Mouse (Mus musculus): Measurements from ENCODE around the gene Ermp1.

Ermp1 gene

DNA sequence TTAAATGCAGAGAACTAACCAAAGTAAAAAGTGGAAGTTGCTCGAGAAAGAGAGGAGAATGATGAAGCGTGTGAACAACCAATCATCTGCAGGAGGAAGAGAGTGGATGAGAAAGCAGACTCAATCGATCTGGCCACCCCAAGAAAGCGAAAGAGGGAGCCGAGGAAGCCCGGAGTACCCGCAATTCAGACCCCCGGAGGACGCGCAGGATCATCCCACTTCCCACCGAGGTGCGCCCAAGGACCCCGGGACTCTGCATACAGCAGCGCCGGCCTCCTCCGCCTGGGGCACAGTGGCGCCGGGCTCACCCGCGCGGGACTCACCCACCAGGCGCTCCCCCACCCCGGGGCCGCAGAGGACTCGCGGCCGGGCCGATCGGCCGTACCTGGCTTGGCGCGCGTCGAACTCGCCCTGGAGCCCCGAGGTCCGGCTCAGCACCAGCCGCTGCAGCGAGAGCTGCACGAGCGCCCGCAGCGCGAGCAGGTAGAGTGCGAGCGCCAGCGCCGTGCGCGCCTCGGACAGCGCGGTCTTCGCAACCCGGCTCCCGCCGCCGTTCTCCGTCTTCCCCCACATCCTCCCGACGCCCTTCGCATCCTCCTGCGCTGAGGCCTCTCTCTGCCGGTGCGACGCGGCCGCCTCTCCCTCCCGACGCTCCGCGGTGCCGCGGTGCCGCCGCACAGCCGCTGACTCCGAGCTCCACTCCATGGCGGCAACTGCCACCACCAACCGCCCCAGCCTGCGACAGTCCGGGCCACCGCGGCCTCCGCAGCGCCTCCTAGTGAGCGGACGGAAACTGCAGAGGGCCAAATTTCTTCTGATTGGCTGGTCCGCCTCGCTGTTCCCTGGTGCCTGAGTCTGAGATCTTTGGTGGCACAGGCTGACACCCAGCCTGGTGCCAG lies at the start of gene Ermp1:
Gene Ermp1 (minus strand): TSS at position 765 of the 899 bp plus-strand sequence.
- DNase-seq: peak; percentile 97

DNA sequence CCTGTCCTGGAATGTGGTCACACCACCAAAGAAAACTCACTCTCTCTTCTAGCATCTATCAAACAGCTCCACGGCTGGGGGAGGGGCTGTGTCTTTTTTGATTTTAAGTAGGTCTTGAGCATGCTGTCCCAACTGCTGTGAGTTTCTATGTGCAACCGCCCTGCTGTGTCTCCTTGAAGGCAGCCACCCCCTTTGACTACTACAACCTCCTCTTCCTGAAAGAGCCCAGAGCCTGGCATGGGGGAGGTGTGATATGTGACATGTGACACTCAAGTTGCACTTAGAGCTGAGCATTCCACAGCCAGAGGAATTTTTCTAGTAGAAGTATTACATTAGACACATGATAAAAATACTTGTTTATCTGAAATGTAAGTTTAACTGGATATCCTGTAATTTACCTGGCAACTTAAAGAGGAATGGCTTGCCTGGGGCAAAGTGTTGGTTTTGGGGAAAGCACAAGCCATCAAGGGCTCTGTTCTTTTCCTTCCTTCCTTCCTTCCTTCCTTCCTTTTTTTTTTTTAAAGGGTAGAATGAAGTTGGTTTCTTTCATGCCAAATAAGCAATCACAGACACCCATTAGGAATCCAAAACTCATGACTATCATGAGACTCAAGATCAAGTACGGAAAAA lies 49.1 kb upstream of the Ermp1 start, which contains the start of gene Mlana:
Gene Mlana (plus strand): TSS at position 580 of the 630 bp plus-strand sequence.
- no peak for DNase-seq

DNA sequence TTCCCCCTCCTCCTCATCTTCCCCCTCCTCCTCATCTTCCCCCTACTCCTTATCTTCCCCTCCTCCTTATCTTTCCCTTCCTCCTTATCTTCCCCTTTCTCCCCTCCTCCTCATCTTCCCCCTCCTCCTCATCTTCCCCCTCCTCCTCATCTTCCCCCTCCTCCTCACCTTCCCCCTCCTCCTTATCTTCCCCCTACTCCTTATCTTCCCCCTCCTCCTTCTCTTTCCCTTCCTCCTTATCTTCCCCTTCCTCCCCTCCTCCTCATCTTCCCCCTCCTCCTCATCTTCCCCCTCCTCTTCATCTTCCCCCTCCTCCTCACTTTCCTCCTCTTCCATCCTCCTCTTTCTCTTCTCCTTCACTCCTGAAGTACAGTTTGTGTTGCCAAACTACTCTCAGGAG lies 48.6 kb upstream of the Ermp1 start:
- no peak for DNase-seq

- no peak for DNase-seq
Observed at GRCm38 (mm10) chr19:29696309-29696708, 48.1 kb upstream of the Ermp1 start.

DNA sequence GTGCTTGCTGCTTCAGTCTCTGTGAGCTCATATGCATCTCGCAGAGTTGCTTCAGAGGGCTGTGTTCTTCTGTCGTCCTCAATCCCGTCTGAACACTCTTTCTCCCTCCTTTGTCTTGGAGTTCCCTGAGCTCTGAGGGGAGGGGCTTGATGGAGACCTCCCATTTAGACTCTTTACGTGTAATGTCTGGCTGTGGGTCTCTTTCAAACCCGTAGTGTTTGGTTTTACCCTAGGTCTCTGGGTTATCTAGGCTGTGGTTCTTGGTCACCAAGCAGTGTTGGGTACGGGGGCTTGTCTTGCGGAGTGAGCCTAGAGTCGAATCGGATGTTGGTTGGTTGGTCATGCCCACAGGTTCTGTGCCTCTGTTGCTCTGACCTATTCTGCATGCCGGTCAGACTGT lies 46.9 kb upstream of the Ermp1 start:
- no peak for DNase-seq

DNA sequence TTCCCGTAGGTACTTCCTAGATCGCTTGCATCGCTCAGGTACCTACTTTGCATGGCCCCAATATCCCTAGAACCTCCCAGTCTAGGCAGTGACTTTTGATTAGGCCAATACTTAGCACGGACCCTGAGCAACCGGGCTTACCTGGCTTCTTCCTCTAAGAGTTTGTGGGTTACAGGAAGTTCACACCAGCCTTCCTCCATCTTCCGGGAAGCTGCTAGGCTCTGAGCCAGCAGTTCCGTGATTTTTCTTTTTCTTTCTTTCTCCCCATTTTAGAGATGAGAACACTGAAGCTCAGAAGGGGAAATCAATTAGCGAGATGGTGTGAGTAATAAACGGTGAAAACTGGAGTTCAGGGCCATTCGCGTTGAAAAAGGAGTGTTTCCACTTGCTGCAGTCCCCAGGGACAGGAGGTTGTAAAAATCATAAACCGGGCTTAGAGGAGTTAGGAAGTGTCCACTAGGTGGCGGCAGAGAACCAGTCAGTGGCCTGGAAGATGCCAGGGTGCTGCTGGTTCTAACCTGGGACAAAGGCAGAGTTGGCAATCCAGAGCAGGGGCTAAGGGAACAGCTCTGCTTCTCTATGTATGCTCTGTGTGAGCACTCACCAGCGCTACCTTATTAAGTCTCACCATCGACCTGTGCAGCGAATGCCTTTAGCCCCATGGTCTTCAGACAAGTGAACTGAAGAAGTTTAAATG lies 35.8 kb upstream of the Ermp1 start:
- DNase-seq: peak; percentile 87

GRCm38 (mm10) chr19:29680182-29681152 lies 32.3 kb upstream of the Ermp1 start:
- no peak for DNase-seq

DNA sequence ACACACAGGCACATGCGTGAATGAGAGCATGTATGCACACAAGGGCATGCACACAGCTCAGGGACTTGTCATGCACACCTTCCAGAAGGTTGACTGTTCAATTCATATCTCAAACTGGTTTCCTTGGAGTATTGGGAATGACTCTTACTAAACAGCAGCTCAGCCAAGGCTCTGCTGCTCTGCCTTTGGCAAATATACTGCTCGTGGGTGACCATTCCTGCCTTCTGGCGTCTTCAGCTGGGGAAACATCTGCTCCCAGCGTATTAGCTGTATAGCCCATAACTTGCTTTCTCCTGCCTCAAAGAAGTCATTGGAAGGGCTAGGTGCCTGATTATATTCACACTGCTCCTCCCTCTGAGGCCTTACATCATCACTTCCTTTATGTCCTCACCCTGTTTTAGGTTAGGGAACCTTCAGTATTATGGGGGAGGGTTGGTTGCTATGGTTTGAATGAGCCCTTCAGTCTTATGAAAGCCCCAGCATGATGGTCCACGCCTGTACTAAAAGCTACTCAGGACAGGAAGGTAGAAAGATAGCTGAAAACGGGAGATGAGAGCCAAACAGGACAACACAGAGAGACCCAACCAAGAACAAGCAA lies 30.1 kb upstream of the Ermp1 start:
- DNase-seq: no peak

DNA sequence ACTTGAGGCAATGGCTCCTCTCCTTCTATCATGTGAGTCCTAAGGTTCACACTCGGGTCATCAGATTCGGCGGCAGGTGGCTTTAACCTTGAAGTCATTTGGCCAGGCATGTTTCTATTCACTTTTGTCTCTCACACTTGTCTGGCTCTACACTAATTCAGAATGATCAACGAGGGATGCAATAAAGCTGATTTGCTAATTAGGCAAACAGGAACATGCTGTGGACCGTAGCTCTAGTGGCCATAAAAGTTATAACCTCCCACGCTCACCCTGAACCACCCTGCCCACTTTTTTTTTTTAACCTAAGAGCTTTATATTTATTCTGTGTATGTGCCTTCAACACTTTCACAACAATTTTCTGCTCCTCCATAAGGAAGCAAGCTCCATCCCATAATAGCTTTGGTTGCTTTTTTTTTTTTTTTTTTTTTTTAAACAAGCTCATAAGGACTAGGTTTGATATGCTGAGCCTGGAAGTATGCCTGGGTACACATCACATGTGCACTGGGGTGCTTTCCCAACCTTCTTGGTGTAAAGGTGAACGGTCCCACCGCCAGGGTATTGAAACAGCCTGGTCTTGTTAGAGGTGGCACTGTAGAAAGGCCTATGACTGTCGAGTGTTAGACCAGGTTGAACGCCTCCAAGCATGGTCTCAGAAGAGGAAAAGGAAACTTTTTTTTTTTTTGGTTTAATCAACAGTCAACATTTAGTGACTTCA lies 28.4 kb upstream of the Ermp1 start:
- no peak for DNase-seq

GRCm38 (mm10) chr19:29675562-29676078 lies 27.4 kb upstream of the Ermp1 start:
- no peak for DNase-seq

GRCm38 (mm10) chr19:29674946-29675345 lies 26.7 kb upstream of the Ermp1 start:
- no peak for DNase-seq

DNA sequence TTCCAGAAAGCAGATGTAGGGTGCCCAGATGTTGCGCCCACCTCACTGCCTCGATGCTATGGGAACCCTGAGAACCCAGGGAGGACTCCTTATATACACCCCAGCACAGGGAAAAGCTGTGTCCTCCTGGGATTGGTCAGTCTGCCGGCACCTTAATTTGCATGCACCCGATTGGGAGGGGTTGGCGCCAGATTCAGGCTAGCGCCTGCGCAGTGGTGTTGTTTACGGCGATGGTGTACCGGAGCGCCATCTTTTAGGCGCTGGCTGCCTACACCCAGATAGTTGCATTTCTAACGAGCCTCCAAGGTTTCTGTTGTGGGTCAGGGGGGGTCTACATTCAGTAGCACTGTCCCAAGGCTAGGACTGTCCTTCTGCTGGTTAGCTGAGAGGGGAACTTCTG lies 24.4 kb upstream of the Ermp1 start:
- DNase-seq: no peak

GRCm38 (mm10) chr19:29671160-29671559 lies 22.9 kb upstream of the Ermp1 start:
- DNase-seq: no peak

- no peak for DNase-seq
Observed at GRCm38 (mm10) chr19:29670247-29670646, 22.0 kb upstream of the Ermp1 start.

GRCm38 (mm10) chr19:29668135-29668534 lies 19.9 kb upstream of the Ermp1 start:
- no peak for DNase-seq

- peak; percentile 44 for DNase-seq
Observed at GRCm38 (mm10) chr19:29666965-29667594, 18.9 kb upstream of the Ermp1 start.

DNA sequence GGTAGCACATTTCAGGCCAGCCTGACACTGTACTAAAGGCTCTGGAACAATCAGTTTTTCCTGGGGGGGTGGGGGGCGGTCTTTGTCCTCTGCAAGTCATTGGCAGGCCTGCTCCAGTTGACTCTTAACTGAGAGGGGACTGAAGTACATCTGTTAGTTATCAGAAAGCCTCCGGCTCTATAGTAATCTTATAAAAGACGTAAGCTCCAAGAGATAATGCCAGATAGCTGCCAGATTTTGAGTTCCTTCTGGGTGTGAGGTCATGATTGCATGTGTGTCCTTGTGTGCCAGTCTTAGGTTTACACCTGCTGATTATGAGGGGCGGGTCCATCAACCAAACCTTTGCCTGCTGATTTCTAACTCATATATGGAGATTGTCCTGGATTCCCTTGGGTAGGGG lies 17.9 kb upstream of the Ermp1 start:
- no peak for DNase-seq

DNA sequence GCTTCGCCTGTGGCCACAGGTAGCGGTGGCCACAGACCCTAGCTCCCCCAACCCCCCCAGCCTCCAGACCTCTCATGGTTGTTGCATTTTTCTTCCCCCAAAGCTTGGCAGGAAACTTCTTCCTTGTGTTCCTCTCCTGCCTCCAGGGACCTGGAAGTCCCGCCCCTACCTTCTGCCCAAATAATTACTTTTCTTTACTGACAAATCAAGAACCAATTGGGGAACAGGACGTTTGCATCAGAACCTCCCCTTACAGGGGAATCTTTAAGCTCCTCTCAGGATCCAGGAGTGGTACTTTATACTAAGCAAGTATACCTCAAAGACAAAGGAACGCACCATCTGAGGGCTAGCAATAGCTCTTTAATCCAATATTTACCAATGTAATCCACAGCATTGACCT lies 16.7 kb upstream of the Ermp1 start:
- DNase-seq: no peak

DNA sequence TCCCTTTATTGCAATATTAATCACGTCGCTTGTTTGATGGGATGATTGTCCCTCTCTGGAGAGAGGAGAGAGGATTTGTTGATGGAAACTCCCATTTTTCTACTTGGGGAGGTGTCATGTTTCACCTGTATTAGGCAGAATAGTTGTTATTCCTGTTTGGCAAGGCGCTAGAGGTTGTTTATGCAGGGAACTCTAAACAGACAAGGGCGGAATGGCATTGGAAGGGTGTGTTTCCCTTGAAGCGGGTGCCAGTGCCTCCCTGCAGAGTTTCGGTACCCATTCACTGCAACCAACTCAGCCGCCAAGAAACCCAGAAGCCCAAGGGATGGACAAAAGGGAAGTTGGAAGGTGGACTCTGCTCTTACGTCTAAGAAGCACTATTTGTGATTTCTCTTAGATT lies 15.6 kb upstream of the Ermp1 start:
- no peak for DNase-seq

- no peak for DNase-seq
Observed at GRCm38 (mm10) chr19:29661974-29662580, 13.9 kb upstream of the Ermp1 start.

Measured in kidney, postnatal 10 days (tissue).